Mouse (Mus musculus): Measurements from ENCODE around the gene Tex12. TPM values are rescaled to one million over a fixed set of nuclear protein-coding genes. Genes with fewer than 3 reads are reported as not detected.
A peak's percentile ranks its signal among the peaks of the same experiment; 100 is the strongest.

Gene Tex12
- polyA plus RNA-seq, 1 experiment from 2014 or later: not detected

DNA sequence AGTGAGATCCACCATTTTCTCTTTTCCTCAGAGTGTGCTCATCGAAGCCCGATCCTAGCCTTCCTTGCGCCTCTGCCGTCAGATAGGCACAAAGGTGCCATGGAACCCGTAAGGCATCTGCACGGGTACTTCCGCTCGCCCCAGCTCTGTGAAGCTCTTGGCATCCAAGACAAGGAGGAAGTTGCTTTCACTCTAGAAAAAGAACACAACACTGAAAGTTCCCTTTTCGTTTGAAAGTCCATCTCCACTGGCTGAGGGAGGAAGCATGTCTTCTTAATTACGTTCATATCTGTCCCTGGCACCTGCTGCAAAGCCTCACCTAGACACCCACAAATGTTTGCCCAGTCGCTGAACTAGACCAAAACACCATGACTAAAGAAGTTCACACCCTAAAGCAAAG is 27.8 kb downstream of the Tex12 start:
- Histone ChIP-seq H3K4me1 (ENCODE audit: control insufficient read depth, insufficient read depth, low read length) (no peaks in the 10 kb centered on the region), H3K27ac (replicated peaks; ENCODE audit: low read depth, low read length) (no peak overlapping the region), H3K36me3 (ENCODE audit: control insufficient read depth, insufficient read depth, low read length) (no peaks in the 10 kb centered on the region), H3K9ac (ENCODE audit: low read length) (no peak overlapping the region), H3K4me3 (ENCODE audit: low read depth, low read length) (no peak overlapping the region), H3K4me2 (ENCODE audit: low read depth, severe bottlenecking) (no peak overlapping the region), H3K27me3 (ENCODE audit: control insufficient read depth, insufficient read depth, low read length) (no peaks in the 10 kb centered on the region), H3K9me3 (ENCODE audit: control insufficient read depth, low read length) (no peaks in the 10 kb centered on the region; the same call in 1 of the 2 replicates)
- ATAC-seq (ENCODE audit: insufficient number of reproducible peaks, low FRiP score, low TSS enrichment, low read depth) (no peak), DNase-seq (ENCODE audit: low spot score) (no peak)
- 81% methylated on average over 11 of the region's 11 CpGs for WGBS

GRCm38 (mm10) chr9:50530890-50531289 is 30.2 kb downstream of the Tex12 start:
- 49% methylated on average over 2 of the region's 2 CpGs for WGBS
- Histone ChIP-seq H3K4me2 (ENCODE audit: low read depth, severe bottlenecking) (no peak overlapping the region), H3K27me3 (ENCODE audit: control insufficient read depth, insufficient read depth, low read length) (no peaks in the 10 kb centered on the region), H3K9ac (ENCODE audit: low read length) (no peak overlapping the region), H3K9me3 (ENCODE audit: control insufficient read depth, low read length) (no peaks in the 10 kb centered on the region; the same call in 1 of the 2 replicates), H3K4me3 (ENCODE audit: low read depth, low read length) (no peak overlapping the region), H3K27ac (replicated peaks; ENCODE audit: low read depth, low read length) (no peak overlapping the region), H3K4me1 (ENCODE audit: control insufficient read depth, insufficient read depth, low read length) (peaks cover 2% of the 10 kb centered on the region; the same call in 1 of the 2 replicates), H3K36me3 (ENCODE audit: control insufficient read depth, insufficient read depth, low read length) (no peaks in the 10 kb centered on the region)
- DNase-seq (ENCODE audit: low spot score) (peak; percentile 27), ATAC-seq (ENCODE audit: insufficient number of reproducible peaks, low FRiP score, low TSS enrichment, low read depth) (no peak)

- Histone ChIP-seq H3K9ac (ENCODE audit: low read length) (peak within 1 kb of the TSS; percentile 75), H3K4me3 (ENCODE audit: low read depth, low read length) (peak within 1 kb of the TSS; percentile 67), H3K27me3 (ENCODE audit: control insufficient read depth, insufficient read depth, low read length) (no peaks in the 10 kb centered on the region), H3K4me2 (ENCODE audit: low read depth, severe bottlenecking) (peak within 1 kb of the TSS; percentile 64), H3K9me3 (ENCODE audit: control insufficient read depth, low read length) (no peaks in the 10 kb centered on the region), H3K4me1 (ENCODE audit: control insufficient read depth, insufficient read depth, low read length) (peaks cover 2% of the 10 kb centered on the region; the same call in 1 of the 2 replicates), H3K36me3 (ENCODE audit: control insufficient read depth, insufficient read depth, low read length) (no peaks in the 10 kb centered on the region), H3K27ac (replicated peaks; ENCODE audit: low read depth, low read length) (no peak within 1 kb of the TSS)
- DNase-seq (ENCODE audit: low spot score): peak; percentile 99
- under 1% methylated on average over 54 of the region's 54 CpGs for WGBS
- peak; percentile 94 for ATAC-seq (ENCODE audit: insufficient number of reproducible peaks, low FRiP score, low TSS enrichment, low read depth)
Observed at GRCm38 (mm10) chr9:50528293-50528892, 32.7 kb downstream of the Tex12 start, which contains the start of gene Pts. Gene Pts, minus strand, starts transcription at chr9:50528724.

DNA sequence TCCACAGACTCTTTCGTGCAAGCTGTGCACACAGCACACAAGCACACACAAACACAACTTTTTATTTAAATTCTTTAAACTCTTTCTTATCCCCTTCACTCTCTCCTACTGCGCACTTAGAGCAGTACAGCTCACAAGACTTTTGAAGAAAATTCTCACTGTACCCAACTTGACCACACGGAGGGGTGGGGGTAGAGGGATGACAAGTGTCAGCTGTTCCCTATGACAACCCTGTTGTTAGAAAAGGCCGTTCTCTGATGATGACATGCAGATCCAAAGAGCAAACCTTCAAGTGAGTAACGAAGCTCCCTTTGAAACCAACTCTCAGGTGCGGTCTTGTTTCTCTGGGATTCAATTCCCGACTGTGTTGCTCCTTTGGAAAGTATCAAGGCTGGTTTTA is 33.3 kb downstream of the Tex12 start:
- Histone ChIP-seq H3K4me1 (ENCODE audit: control insufficient read depth, insufficient read depth, low read length) (peaks cover 2% of the 10 kb centered on the region; the same call in 1 of the 2 replicates), H3K9ac (ENCODE audit: low read length) (peak overlapping the region; percentile 75), H3K4me2 (ENCODE audit: low read depth, severe bottlenecking) (peak overlapping the region; percentile 64), H3K27ac (replicated peaks; ENCODE audit: low read depth, low read length) (no peak overlapping the region), H3K9me3 (ENCODE audit: control insufficient read depth, low read length) (no peaks in the 10 kb centered on the region), H3K36me3 (ENCODE audit: control insufficient read depth, insufficient read depth, low read length) (no peaks in the 10 kb centered on the region), H3K27me3 (ENCODE audit: control insufficient read depth, insufficient read depth, low read length) (no peaks in the 10 kb centered on the region), H3K4me3 (ENCODE audit: low read depth, low read length) (peak overlapping the region; percentile 67)
- DNase-seq (ENCODE audit: low spot score) (no peak), ATAC-seq (ENCODE audit: insufficient number of reproducible peaks, low FRiP score, low TSS enrichment, low read depth) (no peak)
- WGBS: 46% methylated on average over 7 of the region's 7 CpGs

DNA sequence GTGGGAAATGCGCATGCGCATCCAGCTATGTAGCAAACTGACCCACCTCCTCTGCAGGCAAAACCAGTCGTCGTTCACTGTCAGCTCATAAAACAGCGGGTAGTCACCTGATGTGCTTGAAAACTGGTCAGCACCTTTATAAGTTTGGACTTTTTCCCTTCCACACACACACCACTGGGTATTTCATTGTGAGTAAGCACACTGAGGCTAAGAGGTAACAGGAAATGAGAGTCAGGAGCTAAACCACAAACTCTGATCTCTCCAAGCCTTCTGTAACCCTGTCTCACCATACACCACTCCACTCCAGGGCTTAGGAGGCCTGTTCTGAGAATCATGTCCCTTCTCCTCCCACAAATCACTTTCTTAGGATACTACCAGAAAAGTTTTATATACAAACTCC is 35.5 kb downstream of the Tex12 start:
- ATAC-seq (ENCODE audit: insufficient number of reproducible peaks, low FRiP score, low TSS enrichment, low read depth): no peak
- DNase-seq (ENCODE audit: low spot score): no peak

DNA sequence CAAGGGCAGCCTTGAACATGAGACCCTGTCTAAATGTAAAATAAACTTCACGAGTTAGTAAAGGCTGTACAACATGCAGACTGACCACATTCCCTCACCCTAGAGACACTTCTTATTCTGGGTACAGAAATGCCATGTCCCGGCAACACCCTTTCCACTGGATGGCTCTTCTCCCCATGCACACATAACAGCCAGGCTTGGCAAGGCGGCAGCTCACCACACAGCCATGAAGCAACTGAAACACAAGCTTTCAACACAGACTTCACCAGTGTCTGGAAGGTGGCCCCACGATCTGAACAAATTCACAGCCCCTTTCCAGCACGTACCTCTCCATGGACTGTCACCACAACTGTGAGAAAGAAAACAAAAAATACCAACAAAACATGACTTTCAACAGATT is 36.2 kb downstream of the Tex12 start:
- Histone ChIP-seq H3K4me3 (ENCODE audit: low read depth, low read length) (no peak overlapping the region), H3K9me3 (ENCODE audit: control insufficient read depth, low read length) (no peaks in the 10 kb centered on the region), H3K27me3 (ENCODE audit: control insufficient read depth, insufficient read depth, low read length) (no peaks in the 10 kb centered on the region), H3K27ac (replicated peaks; ENCODE audit: low read depth, low read length) (no peak overlapping the region), H3K4me2 (ENCODE audit: low read depth, severe bottlenecking) (no peak overlapping the region), H3K36me3 (ENCODE audit: control insufficient read depth, insufficient read depth, low read length) (no peaks in the 10 kb centered on the region), H3K4me1 (ENCODE audit: control insufficient read depth, insufficient read depth, low read length) (peaks cover 2% of the 10 kb centered on the region; the same call in 1 of the 2 replicates), H3K9ac (ENCODE audit: low read length) (no peak overlapping the region)
- ATAC-seq (ENCODE audit: insufficient number of reproducible peaks, low FRiP score, low TSS enrichment, low read depth) (no peak), DNase-seq (ENCODE audit: low spot score) (no peak)
- WGBS: 86% methylated on average over 5 of the region's 5 CpGs

More for the DNA sequence above, 35.5 kb downstream of the Tex12 start:
- H3K27ac ChIP-seq (replicated peaks; ENCODE audit: low read depth, low read length): no peak overlapping the region
- H3K27me3 ChIP-seq (ENCODE audit: control insufficient read depth, insufficient read depth, low read length): no peaks in the 10 kb centered on the region
- no peak overlapping the region for H3K4me3 ChIP-seq (ENCODE audit: low read depth, low read length)
- H3K9me3 ChIP-seq (ENCODE audit: control insufficient read depth, low read length): no peaks in the 10 kb centered on the region
- H3K4me1 ChIP-seq (ENCODE audit: control insufficient read depth, insufficient read depth, low read length): peaks cover 2% of the 10 kb centered on the region; the same call in 1 of the 2 replicates
- no peak overlapping the region for H3K4me2 ChIP-seq (ENCODE audit: low read depth, severe bottlenecking)
- no peaks in the 10 kb centered on the region for H3K36me3 ChIP-seq (ENCODE audit: control insufficient read depth, insufficient read depth, low read length)
- 64% methylated on average over 5 of the region's 5 CpGs for WGBS
- H3K9ac ChIP-seq (ENCODE audit: low read length): no peak overlapping the region

- Histone ChIP-seq H3K27ac (replicated peaks; ENCODE audit: low read depth, low read length) (no peak overlapping the region), H3K4me1 (ENCODE audit: control insufficient read depth, insufficient read depth, low read length) (no peaks in the 10 kb centered on the region; the same call in 1 of the 2 replicates), H3K9ac (ENCODE audit: low read length) (no peak overlapping the region), H3K9me3 (ENCODE audit: control insufficient read depth, low read length) (no peaks in the 10 kb centered on the region), H3K4me2 (ENCODE audit: low read depth, severe bottlenecking) (no peak overlapping the region), H3K27me3 (ENCODE audit: control insufficient read depth, insufficient read depth, low read length) (no peaks in the 10 kb centered on the region), H3K4me3 (ENCODE audit: low read depth, low read length) (no peak overlapping the region), H3K36me3 (ENCODE audit: control insufficient read depth, insufficient read depth, low read length) (no peaks in the 10 kb centered on the region)
- WGBS: 82% methylated on average over 5 of the region's 5 CpGs
- ATAC-seq (ENCODE audit: insufficient number of reproducible peaks, low FRiP score, low TSS enrichment, low read depth) (no peak), DNase-seq (ENCODE audit: low spot score) (no peak)
Observed at GRCm38 (mm10) chr9:50522574-50522973, 38.6 kb downstream of the Tex12 start.

GRCm38 (mm10) chr9:50521562-50521961 is 39.6 kb downstream of the Tex12 start:
- Histone ChIP-seq H3K4me3 (ENCODE audit: low read depth, low read length) (no peak overlapping the region), H3K36me3 (ENCODE audit: control insufficient read depth, insufficient read depth, low read length) (no peaks in the 10 kb centered on the region), H3K27ac (replicated peaks; ENCODE audit: low read depth, low read length) (no peak overlapping the region), H3K4me1 (ENCODE audit: control insufficient read depth, insufficient read depth, low read length) (no peaks in the 10 kb centered on the region), H3K9ac (ENCODE audit: low read length) (no peak overlapping the region), H3K27me3 (ENCODE audit: control insufficient read depth, insufficient read depth, low read length) (no peaks in the 10 kb centered on the region), H3K4me2 (ENCODE audit: low read depth, severe bottlenecking) (no peak overlapping the region), H3K9me3 (ENCODE audit: control insufficient read depth, low read length) (no peaks in the 10 kb centered on the region)
- ATAC-seq (ENCODE audit: insufficient number of reproducible peaks, low FRiP score, low TSS enrichment, low read depth) (no peak), DNase-seq (ENCODE audit: low spot score) (no peak)
- 69% methylated on average over 2 of the region's 2 CpGs for WGBS

DNA sequence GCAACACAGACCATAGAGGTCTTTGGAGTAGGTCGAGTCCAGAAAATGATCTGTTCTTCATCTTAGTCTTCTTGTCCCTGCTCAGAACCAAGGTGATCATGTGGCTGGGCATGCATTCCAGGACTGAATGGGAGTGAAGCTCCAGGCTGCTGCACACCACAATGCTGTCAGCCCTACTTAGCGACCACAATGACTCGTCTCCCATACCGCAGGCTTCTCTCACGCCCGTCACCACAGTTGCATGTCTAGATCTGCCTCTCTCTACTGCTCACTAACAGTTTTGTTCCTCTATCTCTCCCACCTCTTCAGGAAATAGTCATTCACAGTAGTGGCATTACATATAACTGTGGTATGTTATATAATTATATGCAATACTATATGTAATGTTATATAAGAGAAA is 40.4 kb downstream of the Tex12 start:
- 93% methylated on average over 6 of the region's 6 CpGs for WGBS
- H3K9me3 ChIP-seq (ENCODE audit: control insufficient read depth, low read length): no peaks in the 10 kb centered on the region
- no peaks in the 10 kb centered on the region for H3K36me3 ChIP-seq (ENCODE audit: control insufficient read depth, insufficient read depth, low read length)
- ATAC-seq (ENCODE audit: insufficient number of reproducible peaks, low FRiP score, low TSS enrichment, low read depth) (no peak), DNase-seq (ENCODE audit: low spot score) (no peak)
- H3K27ac ChIP-seq (replicated peaks; ENCODE audit: low read depth, low read length): no peak overlapping the region
- H3K27me3 ChIP-seq (ENCODE audit: control insufficient read depth, insufficient read depth, low read length): no peaks in the 10 kb centered on the region
- H3K4me2 ChIP-seq (ENCODE audit: low read depth, severe bottlenecking): no peak overlapping the region
- H3K4me3 ChIP-seq (ENCODE audit: low read depth, low read length): no peak overlapping the region
- H3K9ac ChIP-seq (ENCODE audit: low read length): no peak overlapping the region
- no peaks in the 10 kb centered on the region for H3K4me1 ChIP-seq (ENCODE audit: control insufficient read depth, insufficient read depth, low read length)

Measured in limb, embryonic 11.5 days (tissue).